Mouse (Mus musculus) megakaryocyte-erythroid progenitor cell, adult 5-6 weeks (primary cell): ENCODE results near the gene Syn2. TPM values are rescaled to one million over a fixed set of nuclear protein-coding genes. Genes with fewer than 3 reads are reported as not detected.
A peak's percentile ranks its signal among the peaks of the same experiment; 100 is the strongest.

Experiments used
- ATAC-seq: replicated peaks from 2 replicates; pipeline ENCODE4 v1.8.0; 2016; ENCODE audit warnings: mild to moderate bottlenecking, inconsistent platforms; ENCODE audit not compliant: severe bottlenecking, poor library complexity, low FRiP score, low TSS enrichment
- total RNA-seq, 2 experiments: library from RNA; stranded (forward) in 1 of 2; stranded (reverse) in 1 of 2; fragments of 200-1000, 215-1000 nt in 1 of 2; fragments of >200 nt in 1 of 2; fragmentation: Nextera tagmentation in 1 of 2; gene quantifications; 2 replicates each; pipeline ENCODE4 v1.2.3; 2014 to 2017

Syn2 gene
- total RNA-seq (2014; fragmentation: Nextera tagmentation) = not detected in 2 replicates
- not detected in 2 replicates for total RNA-seq (2017)

- peak; percentile 99 for ATAC-seq
These were observed at the start of gene Syn2 for GRCm38 (mm10) chr6:115134501-115135331. Gene Syn2 (plus strand): TSS chr6:115134902.

DNA sequence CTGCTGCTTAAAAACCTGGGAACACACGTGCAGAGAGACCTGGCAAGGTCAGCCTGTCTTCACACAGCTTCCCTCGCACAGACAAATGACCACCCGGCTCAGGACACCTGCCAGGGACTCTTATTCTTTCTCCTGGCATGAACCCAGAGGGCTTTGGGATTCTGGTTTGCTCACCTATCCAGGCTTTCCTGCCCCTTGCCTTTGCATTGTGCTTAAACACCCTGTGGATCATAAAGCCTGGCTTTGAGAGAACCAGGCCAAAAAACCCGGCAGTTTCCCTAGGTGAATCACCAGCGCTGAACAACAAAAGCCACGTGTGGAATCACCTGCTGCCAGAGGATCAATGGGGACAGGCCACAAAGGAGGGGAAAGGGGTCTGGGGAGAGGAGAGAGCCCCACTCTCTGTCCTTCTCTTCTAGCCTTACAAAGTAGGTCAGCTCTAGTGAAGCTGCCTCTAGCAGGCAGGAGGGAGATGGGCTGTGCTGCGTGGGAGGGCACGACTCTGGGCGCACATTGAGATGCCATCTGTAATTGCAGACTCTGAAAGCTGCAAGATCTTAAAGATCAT is 49.3 kb upstream of the Syn2 start:
- no peak for ATAC-seq

GRCm38 (mm10) chr6:115088314-115089106 is 46.2 kb upstream of the Syn2 start:
- ATAC-seq = no peak

DNA sequence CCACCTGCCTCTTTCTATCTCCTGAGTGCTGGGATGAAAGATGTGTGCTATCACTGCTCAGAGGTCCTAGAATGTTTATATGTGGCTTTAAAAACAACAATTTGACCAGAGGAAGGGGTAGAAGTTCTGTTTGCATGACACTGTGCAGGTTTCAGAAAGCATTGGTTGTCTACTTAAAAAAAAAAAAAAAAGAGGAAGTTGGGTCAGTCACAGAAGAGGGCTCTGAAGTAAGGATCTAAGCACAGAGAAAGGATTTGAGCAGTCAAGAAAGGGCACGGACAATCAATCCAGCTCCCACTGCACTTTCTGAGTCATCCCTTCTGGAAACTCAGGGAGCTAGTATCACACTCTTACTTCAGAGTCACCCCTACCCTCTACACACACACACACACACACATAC is 43.0 kb upstream of the Syn2 start:
- ATAC-seq = no peak

- no peak for ATAC-seq
These were observed 32.2 kb upstream of the Syn2 start for GRCm38 (mm10) chr6:115102542-115102941.

GRCm38 (mm10) chr6:115111426-115111825 is 23.3 kb upstream of the Syn2 start:
- no peak for ATAC-seq

DNA sequence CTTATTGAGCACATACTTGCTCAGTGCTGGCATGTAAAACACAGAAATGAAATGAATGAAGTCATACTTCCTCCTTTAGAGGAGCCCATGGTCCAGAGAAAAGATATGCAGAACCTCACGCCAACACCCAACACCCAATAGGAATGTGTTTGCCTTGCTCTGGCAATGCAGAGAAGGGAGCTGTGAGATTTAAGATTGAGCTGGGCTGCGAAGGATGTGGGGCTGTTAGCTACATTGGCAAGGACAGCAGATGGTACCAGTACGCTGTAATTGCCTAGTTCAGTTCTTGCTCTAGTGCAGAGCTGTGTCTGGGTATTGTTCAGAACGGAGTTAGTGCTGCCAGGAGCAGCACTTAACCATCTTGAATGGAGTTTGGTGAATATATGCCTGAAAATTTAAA is 12.5 kb upstream of the Syn2 start:
- ATAC-seq = no peak

GRCm38 (mm10) chr6:115123262-115124201 is 11.2 kb upstream of the Syn2 start:
- peak; percentile 77 for ATAC-seq

- no peak for ATAC-seq
These were observed 9.9 kb upstream of the Syn2 start for GRCm38 (mm10) chr6:115124675-115125357.

- no peak for ATAC-seq
These were observed 9.4 kb upstream of the Syn2 start for GRCm38 (mm10) chr6:115125358-115125720.

- ATAC-seq = no peak
These were observed 8.4 kb upstream of the Syn2 start for GRCm38 (mm10) chr6:115126232-115126785.

DNA sequence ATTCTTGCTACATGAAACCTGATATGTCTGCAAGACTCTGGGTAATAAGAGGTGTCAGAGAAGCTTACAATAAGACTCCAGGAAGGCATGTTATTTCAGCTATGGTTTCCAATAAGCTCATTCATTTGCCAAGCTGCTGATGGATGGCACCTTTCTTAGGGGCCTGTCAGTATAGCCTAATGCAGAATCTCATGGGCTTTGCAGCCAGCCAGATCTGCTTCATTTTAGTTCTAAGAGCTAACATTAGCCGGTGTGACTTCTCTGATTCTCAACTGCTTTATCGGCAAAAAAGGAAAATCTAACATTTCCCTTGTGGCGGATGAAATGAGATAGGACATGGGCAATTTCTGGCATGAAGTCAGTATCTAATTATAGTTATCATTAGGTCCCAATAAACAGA is 7.9 kb upstream of the Syn2 start:
- ATAC-seq = no peak

DNA sequence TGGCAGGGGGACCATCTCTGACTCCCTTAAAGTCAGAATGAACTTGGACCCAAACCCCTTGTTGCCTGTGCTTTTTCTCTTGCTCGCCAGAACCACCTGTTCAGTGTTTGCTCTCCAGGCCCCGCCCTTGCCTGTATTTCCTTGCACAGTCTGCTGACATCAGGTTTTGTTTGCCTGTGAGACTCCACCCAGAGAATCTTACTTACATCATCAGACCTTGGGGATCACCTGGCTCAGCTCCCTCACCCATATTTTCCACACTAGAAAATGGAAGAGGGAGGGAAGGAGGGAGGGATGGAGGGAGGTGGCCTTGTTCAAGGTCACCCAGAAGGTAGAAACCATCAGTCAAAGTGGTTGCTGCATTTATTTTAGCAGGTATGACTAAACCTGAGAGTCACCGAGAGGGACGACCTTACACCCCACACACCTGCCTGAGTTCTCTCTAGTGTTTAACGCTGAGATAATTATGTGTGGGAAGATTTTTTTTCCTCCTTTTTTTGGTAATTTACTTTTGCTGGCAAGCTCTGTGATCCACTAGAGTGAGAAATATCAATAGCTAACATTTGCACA is 7.4 kb upstream of the Syn2 start:
- ATAC-seq = no peak

DNA sequence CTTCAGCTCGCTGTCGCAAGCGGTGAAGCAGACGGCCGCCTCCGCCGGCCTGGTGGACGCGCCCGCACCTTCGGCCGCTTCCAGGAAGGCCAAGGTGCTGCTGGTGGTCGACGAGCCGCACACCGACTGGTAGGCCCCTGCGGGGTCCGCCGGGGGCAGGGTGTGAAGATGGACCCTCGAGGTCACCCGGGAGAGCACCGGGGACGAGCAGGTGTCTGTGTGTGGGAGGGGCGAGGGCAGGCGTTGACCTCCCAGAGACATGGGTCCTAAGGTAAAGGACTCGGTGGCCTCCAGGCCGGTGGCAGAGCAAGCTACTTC is 589 bp downstream of the Syn2 start:
- ATAC-seq = no peak; the same call in 1 of the 2 replicates

DNA sequence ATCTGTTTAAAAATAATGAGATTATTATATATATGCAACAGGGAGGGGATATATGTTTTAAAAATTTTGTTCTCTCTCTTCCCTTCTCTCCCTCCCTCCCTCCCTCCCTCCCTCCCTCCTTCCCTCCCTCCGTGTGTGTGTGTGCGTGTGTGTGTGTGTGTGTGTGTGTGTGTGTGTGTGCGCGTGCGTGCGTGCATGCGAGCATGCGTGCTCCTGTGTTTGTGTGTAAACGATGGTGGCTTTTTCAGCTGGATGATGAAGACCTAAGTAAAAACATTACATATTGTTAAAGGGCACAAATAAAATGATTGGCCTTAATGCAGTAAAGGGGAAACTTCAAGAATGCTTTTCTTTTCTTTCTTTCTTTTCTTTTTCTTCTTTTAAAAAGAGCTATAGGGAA is 1.5 kb downstream of the Syn2 start:
- no peak for ATAC-seq

DNA sequence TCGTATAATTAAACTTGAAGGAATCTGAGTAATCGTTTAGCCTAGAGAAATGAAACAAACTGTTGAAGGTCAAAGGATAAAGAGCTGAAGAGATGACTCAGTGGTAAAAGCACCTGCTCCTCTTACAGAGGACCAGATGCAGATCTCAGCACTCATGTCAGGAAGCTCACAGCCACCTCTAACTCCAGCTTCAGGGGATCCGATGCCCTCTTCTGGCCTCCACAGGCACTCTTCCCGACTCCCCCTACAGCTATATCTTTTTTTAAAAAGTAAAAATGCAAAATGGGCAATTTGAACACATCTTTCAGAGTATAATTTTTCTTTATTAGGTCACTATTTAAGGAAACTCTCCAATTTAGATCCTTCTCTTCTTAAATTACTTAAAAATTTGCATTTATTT is 6.7 kb downstream of the Syn2 start:
- ATAC-seq = no peak

DNA sequence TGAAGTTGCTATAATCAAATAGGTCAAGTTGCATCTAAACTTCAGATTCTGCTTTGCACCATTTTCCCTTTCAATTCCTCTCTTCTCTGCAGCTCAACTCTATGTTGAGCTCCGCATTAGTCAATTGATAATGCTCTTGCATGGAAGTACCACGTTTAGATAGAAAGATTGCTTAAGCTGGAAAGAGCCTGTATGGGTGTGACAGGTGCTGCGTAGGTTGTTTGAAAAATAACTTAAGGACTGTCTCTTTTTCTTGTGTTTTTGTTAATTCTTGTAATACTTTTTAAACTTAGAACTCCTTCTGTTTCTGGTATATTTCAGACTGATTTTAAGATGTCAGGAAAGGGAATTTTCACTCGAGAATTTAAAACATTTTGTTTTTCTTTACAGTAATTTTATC is 26.5 kb downstream of the Syn2 start:
- no peak for ATAC-seq

GRCm38 (mm10) chr6:115165863-115166470 is 31.3 kb downstream of the Syn2 start:
- ATAC-seq = no peak
